Mouse (Mus musculus) spleen, adult 2 months (tissue): ENCODE measurements around the gene Ube2ql1.

ENCODE experiments used
- CTCF ChIP-seq: fragments of 200-500 bp; IDR thresholded peaks from 2 replicates; pipeline ENCODE4 v1.5.1; 2011; ENCODE audit warnings: mild to moderate bottlenecking, inconsistent platforms; ENCODE audit not compliant: insufficient read depth, insufficient read length, insufficient replicate concordance; ENCODE audit errors: extremely low read depth
- POLR2A ChIP-seq: fragments of 200-500 bp; IDR thresholded peaks from 2 replicates; pipeline ENCODE4 v1.6.1; 2011; ENCODE audit warnings: low read depth, low read length, inconsistent platforms

GRCm38 (mm10) chr13:69701397-69701796 is 38.3 kb downstream of the Ube2ql1 start:
- TF ChIP-seq CTCF (no peak), POLR2A (no peak)
